Mouse (Mus musculus): ENCODE measurements at regions not wholly inside any gene's neighbourhood (a gene's known extent, or its start where the extent isn't known, plus 50 kb on each side); places are given as distances from the start of the nearest gene placed in this dataset.

GRCm38 (mm10) chr8:15734461-15734860, 688.6 kb upstream of the BB014433 start:
- DNase-seq, result no peak

GRCm38 (mm10) chr8:15731324-15731723, 685.4 kb upstream of the BB014433 start:
- DNase-seq, result no peak

GRCm38 (mm10) chr8:15729075-15729474, 683.2 kb upstream of the BB014433 start:
- DNase-seq, result peak; percentile 12

- DNase-seq, result no peak
These were observed 680.4 kb upstream of the BB014433 start for GRCm38 (mm10) chr8:15726310-15726709.
